Mouse (Mus musculus) embryonic facial prominence, embryonic 13.5 days (tissue): ENCODE measurements around the gene Lrch4. TPM values are rescaled to one million over a fixed set of nuclear protein-coding genes. Genes with fewer than 3 reads are reported as not detected.

Experiments
- ATAC-seq: fragments of 200-750 bp; cut with Nextera tagmentation; 2 replicates; pipeline ENCODE4 v1.8.0; 2017; ENCODE audit warnings: low read depth; ENCODE audit not compliant: insufficient number of reproducible peaks, insufficient read depth, low FRiP score, low TSS enrichment
- H3K27ac ChIP-seq: fragments of 300-500 bp; sonication (generic); 2 replicates; pipeline ENCODE4 v1.5.1; 2015; ENCODE audit warnings: moderate library complexity, mild to moderate bottlenecking, inconsistent platforms
- H3K27me3 ChIP-seq: fragments of 300-500 bp; sonication (generic); 2 replicates; pipeline ENCODE4 v1.6.1; 2015; ENCODE audit warnings: mild to moderate bottlenecking, inconsistent platforms
- H3K36me3 ChIP-seq: fragments of 300-500 bp; sonication (generic); 2 replicates; pipeline ENCODE4 v1.6.1; 2015; ENCODE audit warnings: mild to moderate bottlenecking, inconsistent platforms
- H3K4me1 ChIP-seq: fragments of 300-500 bp; sonication (generic); 2 replicates; pipeline ENCODE4 v1.6.1; 2015; ENCODE audit warnings: inconsistent platforms
- H3K4me2 ChIP-seq: fragments of 300-500 bp; sonication (generic); 2 replicates; pipeline ENCODE4 v1.6.1; 2015; ENCODE audit warnings: moderate library complexity, mild to moderate bottlenecking, inconsistent platforms
- H3K4me3 ChIP-seq: fragments of 300-500 bp; sonication (generic); 2 replicates; pipeline ENCODE4 v1.5.1; 2015; ENCODE audit warnings: mild to moderate bottlenecking, inconsistent platforms
- H3K9ac ChIP-seq: fragments of 300-500 bp; sonication (generic); 2 replicates; pipeline ENCODE4 v1.6.1; 2015; ENCODE audit warnings: mild to moderate bottlenecking, inconsistent platforms
- H3K9me3 ChIP-seq: fragments of 300-500 bp; sonication (generic); 2 replicates; pipeline ENCODE4 v1.6.1; 2016; ENCODE audit warnings: inconsistent platforms
- WGBS: fragments of 180-500 bp; shearing (Covaris S2); methylation state at CpG from one replicate; pipeline ENCODE4 v1.1.7; 2015; ENCODE audit warnings: mixed read lengths; 5-methylcytosine and 5-hydroxymethylcytosine counted together
- polyA plus RNA-seq: library from polyadenylated mRNA; unstranded; fragments of >200 nt; fragmentation: Nextera tagmentation; extraction: Ambion mirVana; gene quantifications from 2 replicates; pipeline ENCODE4 v1.2.1, GENCODE M21; 2015

Lrch4 gene
- polyA plus RNA-seq, 1 experiment from 2014 or later: 31.5 TPM

GRCm38 (mm10) chr5:137656977-137657376 is 28.1 kb downstream of the Lrch4 start:
- peaks cover 55% of the 10 kb centered on the region for H3K36me3 ChIP-seq
- H3K27me3 ChIP-seq: no peaks in the 10 kb centered on the region
- H3K4me1 ChIP-seq: no peaks in the 10 kb centered on the region; the same call in 1 of the 2 replicates
- no peak for ATAC-seq
- no peak overlapping the region for H3K4me2 ChIP-seq
- 31% methylated on average over 6 of the region's 6 CpGs for WGBS
- H3K4me3 ChIP-seq: no peak overlapping the region
- H3K9ac ChIP-seq: no peak overlapping the region
- no peaks in the 10 kb centered on the region for H3K9me3 ChIP-seq
- 0 out of 2 replicates have a peak overlapping the region, but pooled peaks have one; percentile 18 for H3K27ac ChIP-seq

GRCm38 (mm10) chr5:137660064-137660688 is 31.3 kb downstream of the Lrch4 start:
- no peak overlapping the region for H3K9ac ChIP-seq
- no peak for ATAC-seq
- H3K9me3 ChIP-seq: no peaks in the 10 kb centered on the region
- peaks cover 56% of the 10 kb centered on the region for H3K36me3 ChIP-seq
- no peaks in the 10 kb centered on the region; the same call in 1 of the 2 replicates for H3K4me1 ChIP-seq
- H3K27ac ChIP-seq: no peak overlapping the region
- no peak overlapping the region for H3K4me2 ChIP-seq
- H3K27me3 ChIP-seq: no peaks in the 10 kb centered on the region
- H3K4me3 ChIP-seq: no peak overlapping the region
- WGBS: 86% methylated on average over 6 of the region's 6 CpGs

- Histone ChIP-seq H3K4me2 (no peak overlapping the region), H3K9me3 (no peaks in the 10 kb centered on the region), H3K27me3 (no peaks in the 10 kb centered on the region), H3K9ac (no peak overlapping the region), H3K4me3 (no peak overlapping the region), H3K36me3 (peaks cover 76% of the 10 kb centered on the region), H3K4me1 (no peaks in the 10 kb centered on the region; the same call in 1 of the 2 replicates), H3K27ac (no peak overlapping the region)
- 72% methylated on average over 9 of the region's 9 CpGs for WGBS
- no peak for ATAC-seq
Observed at GRCm38 (mm10) chr5:137663057-137663456, 34.1 kb downstream of the Lrch4 start.

- Histone ChIP-seq H3K4me1 (peaks cover 19% of the 10 kb centered on the region), H3K27ac (no peak overlapping the region), H3K9ac (no peak overlapping the region), H3K4me2 (no peak overlapping the region), H3K27me3 (no peaks in the 10 kb centered on the region), H3K9me3 (no peaks in the 10 kb centered on the region), H3K4me3 (no peak overlapping the region), H3K36me3 (peaks cover 34% of the 10 kb centered on the region)
- no peak for ATAC-seq
- 66% methylated on average over 10 of the region's 10 CpGs for WGBS
Observed at GRCm38 (mm10) chr5:137668971-137669370, 40.0 kb downstream of the Lrch4 start.

GRCm38 (mm10) chr5:137670240-137670639 is 41.3 kb downstream of the Lrch4 start:
- H3K4me3 ChIP-seq: no peak overlapping the region
- H3K27ac ChIP-seq: peak overlapping the region; percentile 39; the same call in 1 of the 2 replicates
- H3K9ac ChIP-seq: no peak overlapping the region
- peaks cover 19% of the 10 kb centered on the region for H3K4me1 ChIP-seq
- no peak for ATAC-seq
- no peaks in the 10 kb centered on the region for H3K9me3 ChIP-seq
- peaks cover 23% of the 10 kb centered on the region for H3K36me3 ChIP-seq
- no peaks in the 10 kb centered on the region for H3K27me3 ChIP-seq
- WGBS: 88% methylated on average over 1 of the region's 1 CpGs
- H3K4me2 ChIP-seq: no peak overlapping the region

- ATAC-seq: no peak
- Histone ChIP-seq H3K4me3 (no peak overlapping the region), H3K9ac (peak overlapping the region; percentile 51; the same call in 1 of the 2 replicates), H3K27ac (peak overlapping the region; percentile 80), H3K9me3 (no peaks in the 10 kb centered on the region), H3K4me2 (peak overlapping the region; percentile 27; the same call in 1 of the 2 replicates), H3K4me1 (peaks cover 19% of the 10 kb centered on the region), H3K36me3 (peaks cover 12% of the 10 kb centered on the region), H3K27me3 (no peaks in the 10 kb centered on the region)
- WGBS: 12% methylated on average over 9 of the region's 9 CpGs
Observed at GRCm38 (mm10) chr5:137671443-137672240, 42.7 kb downstream of the Lrch4 start.

GRCm38 (mm10) chr5:137672361-137672760 is 43.4 kb downstream of the Lrch4 start:
- no peak overlapping the region for H3K9ac ChIP-seq
- WGBS: 68% methylated on average over 5 of the region's 5 CpGs

GRCm38 (mm10) chr5:137673015-137673414 is 44.1 kb downstream of the Lrch4 start:
- Histone ChIP-seq H3K9ac (0 out of 2 replicates have a peak overlapping the region, but pooled peaks have one; percentile 16), H3K9me3 (no peaks in the 10 kb centered on the region), H3K4me3 (no peak overlapping the region), H3K27me3 (no peaks in the 10 kb centered on the region), H3K4me2 (no peak overlapping the region), H3K4me1 (peaks cover 19% of the 10 kb centered on the region), H3K36me3 (0 out of 2 replicates have a peak, but pooled peaks cover 9% of the 10 kb centered on the region), H3K27ac (no peak overlapping the region)
- ATAC-seq: no peak
- WGBS: 90% methylated on average over 6 of the region's 6 CpGs

More at GRCm38 (mm10) chr5:137672361-137672760, 43.4 kb downstream of the Lrch4 start:
- Histone ChIP-seq H3K4me2 (no peak overlapping the region), H3K27ac (peak overlapping the region; percentile 80; the same call in 1 of the 2 replicates), H3K4me1 (peaks cover 19% of the 10 kb centered on the region), H3K9me3 (no peaks in the 10 kb centered on the region), H3K4me3 (no peak overlapping the region), H3K27me3 (no peaks in the 10 kb centered on the region), H3K36me3 (peaks cover 11% of the 10 kb centered on the region; the same call in 1 of the 2 replicates)
- ATAC-seq: no peak

GRCm38 (mm10) chr5:137674786-137675185 is 45.9 kb downstream of the Lrch4 start:
- Histone ChIP-seq H3K9ac (no peak overlapping the region), H3K27me3 (no peaks in the 10 kb centered on the region), H3K36me3 (0 out of 2 replicates have a peak, but pooled peaks cover 9% of the 10 kb centered on the region), H3K9me3 (no peaks in the 10 kb centered on the region), H3K4me1 (peaks cover 19% of the 10 kb centered on the region), H3K4me3 (no peak overlapping the region), H3K4me2 (no peak overlapping the region), H3K27ac (no peak overlapping the region)
- no peak for ATAC-seq
- 94% methylated on average over 8 of the region's 8 CpGs for WGBS

GRCm38 (mm10) chr5:137677859-137678258 is 48.9 kb downstream of the Lrch4 start:
- no peaks in the 10 kb centered on the region for H3K9me3 ChIP-seq
- no peak overlapping the region for H3K4me2 ChIP-seq
- peaks cover 12% of the 10 kb centered on the region; the same call in 1 of the 2 replicates for H3K36me3 ChIP-seq
- H3K27me3 ChIP-seq: no peaks in the 10 kb centered on the region
- H3K27ac ChIP-seq: no peak overlapping the region
- H3K9ac ChIP-seq: no peak overlapping the region
- WGBS: 96% methylated on average over 8 of the region's 8 CpGs
- ATAC-seq: no peak
- H3K4me1 ChIP-seq: peaks cover 8% of the 10 kb centered on the region
- H3K4me3 ChIP-seq: no peak overlapping the region

GRCm38 (mm10) chr5:137678736-137679135 is 49.8 kb downstream of the Lrch4 start:
- no peak overlapping the region for H3K4me3 ChIP-seq
- no peak overlapping the region for H3K4me2 ChIP-seq
- ATAC-seq: no peak
- no peaks in the 10 kb centered on the region for H3K27me3 ChIP-seq
- H3K4me1 ChIP-seq: peaks cover 16% of the 10 kb centered on the region
- no peaks in the 10 kb centered on the region for H3K9me3 ChIP-seq
- no peak overlapping the region for H3K9ac ChIP-seq
- no peak overlapping the region for H3K27ac ChIP-seq
- 93% methylated on average over 3 of the region's 3 CpGs for WGBS
- H3K36me3 ChIP-seq: peaks cover 12% of the 10 kb centered on the region; the same call in 1 of the 2 replicates
